Mouse (Mus musculus): ENCODE data around the gene Nbr1.
"Not testable (repeated sequence)": the region's sequence is repeated elsewhere in the genome, so short reads cannot be mapped to it uniquely, and the experiment has no call there.

Nbr1 gene

GRCm38 (mm10) chr11:101582054-101583035, 30.4 kb downstream of the Nbr1 start, which contains the start of gene Tmem106a:
TSS of gene Tmem106a (plus strand) at chr11:101582242.
- DNase-seq (ENCODE audit: low read depth), result peak; percentile 87

GRCm38 (mm10) chr11:101583205-101583604, 31.3 kb downstream of the Nbr1 start:
- DNase-seq (ENCODE audit: low read depth), result no peak

GRCm38 (mm10) chr11:101585031-101585430, 33.1 kb downstream of the Nbr1 start:
- DNase-seq (ENCODE audit: low read depth), result not testable (repeated sequence)

- DNase-seq (ENCODE audit: low read depth), result no peak
These were observed 33.9 kb downstream of the Nbr1 start for GRCm38 (mm10) chr11:101585805-101586204.

- no peak for DNase-seq (ENCODE audit: low read depth)
These were observed 35.7 kb downstream of the Nbr1 start for GRCm38 (mm10) chr11:101587676-101588075.

- DNase-seq (ENCODE audit: low read depth), result no peak
These were observed 36.9 kb downstream of the Nbr1 start for GRCm38 (mm10) chr11:101588868-101589267.

GRCm38 (mm10) chr11:101589444-101589843, 37.5 kb downstream of the Nbr1 start:
- peak; percentile 86 for DNase-seq (ENCODE audit: low read depth)

GRCm38 (mm10) chr11:101589989-101590624, 38.2 kb downstream of the Nbr1 start:
- DNase-seq (ENCODE audit: low read depth), result no peak

- DNase-seq (ENCODE audit: low read depth), result no peak
These were observed 47.2 kb downstream of the Nbr1 start, which contains the start of gene Gm11634 for GRCm38 (mm10) chr11:101599156-101599555. TSS of gene Gm11634 (minus strand) at chr11:101599256.

GRCm38 (mm10) chr11:101602491-101602890, 50.5 kb downstream of the Nbr1 start:
- DNase-seq (ENCODE audit: low read depth), result peak; percentile 89

GRCm38 (mm10) chr11:101604116-101604515, 52.2 kb downstream of the Nbr1 start:
- no peak for DNase-seq (ENCODE audit: low read depth)

- peak; percentile 86 for DNase-seq (ENCODE audit: low read depth)
These were observed 52.8 kb downstream of the Nbr1 start for GRCm38 (mm10) chr11:101604531-101605453.

- DNase-seq (ENCODE audit: low read depth), result not testable (repeated sequence)
These were observed 55.2 kb downstream of the Nbr1 start for GRCm38 (mm10) chr11:101607134-101607533.

GRCm38 (mm10) chr11:101610445-101610844, 58.5 kb downstream of the Nbr1 start:
- no peak for DNase-seq (ENCODE audit: low read depth)

GRCm38 (mm10) chr11:101613596-101613995, 61.6 kb downstream of the Nbr1 start:
- DNase-seq (ENCODE audit: low read depth), result no peak

GRCm38 (mm10) chr11:101614116-101614515, 62.2 kb downstream of the Nbr1 start:
- no peak for DNase-seq (ENCODE audit: low read depth)

GRCm38 (mm10) chr11:101615380-101615779, 63.4 kb downstream of the Nbr1 start:
- DNase-seq (ENCODE audit: low read depth), result no peak

GRCm38 (mm10) chr11:101616104-101616503, 64.2 kb downstream of the Nbr1 start:
- DNase-seq (ENCODE audit: low read depth), result no peak

- no peak for DNase-seq (ENCODE audit: low read depth)
These were observed 65.2 kb downstream of the Nbr1 start for GRCm38 (mm10) chr11:101616948-101617767.

- DNase-seq (ENCODE audit: low read depth), result peak; percentile 83
These were observed 65.9 kb downstream of the Nbr1 start for GRCm38 (mm10) chr11:101617849-101618248.

GRCm38 (mm10) chr11:101618596-101618995, 66.6 kb downstream of the Nbr1 start:
- peak; percentile 23 for DNase-seq (ENCODE audit: low read depth)

Measured in induced T-regulatory cell, adult 2 months (primary cell).